Mouse (Mus musculus): ENCODE results near the gene Slc31a1.

Slc31a1 gene

GRCm38 (mm10) chr4:62360088-62360804 lies at the start of gene Slc31a1, which contains the start of gene Fkbp15:
TSS of gene Slc31a1 (plus strand) at chr4:62360727.
TSS of gene Fkbp15 (minus strand) at chr4:62360548.
- DNase-seq = peak; percentile 87 to 93

GRCm38 (mm10) chr4:62312821-62313220 lies 47.7 kb upstream of the Slc31a1 start:
- DNase-seq = no peak

- no peak for DNase-seq
Observed at GRCm38 (mm10) chr4:62313641-62314211, 46.8 kb upstream of the Slc31a1 start.

DNA sequence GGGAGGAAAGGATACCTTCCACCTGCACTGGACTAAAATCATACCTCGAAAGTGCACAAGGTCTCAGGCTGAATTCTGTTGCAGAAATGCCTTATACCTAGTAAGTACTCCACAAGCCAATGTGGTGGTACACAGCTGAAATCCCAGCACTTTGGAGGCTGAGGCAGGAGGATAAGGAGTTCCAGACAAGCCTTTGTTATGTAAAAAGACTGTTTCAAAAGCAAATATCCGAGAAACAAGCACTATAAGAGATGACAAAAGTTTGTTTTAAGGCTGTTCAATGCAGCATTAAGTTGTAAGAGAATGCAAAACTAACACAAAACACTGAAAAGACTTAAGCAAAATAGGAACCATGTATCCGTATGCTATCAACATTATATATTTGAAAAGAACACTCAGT lies 46.0 kb upstream of the Slc31a1 start:
- no peak for DNase-seq

- DNase-seq = no peak
Observed at GRCm38 (mm10) chr4:62316456-62316855, 44.1 kb upstream of the Slc31a1 start.

DNA sequence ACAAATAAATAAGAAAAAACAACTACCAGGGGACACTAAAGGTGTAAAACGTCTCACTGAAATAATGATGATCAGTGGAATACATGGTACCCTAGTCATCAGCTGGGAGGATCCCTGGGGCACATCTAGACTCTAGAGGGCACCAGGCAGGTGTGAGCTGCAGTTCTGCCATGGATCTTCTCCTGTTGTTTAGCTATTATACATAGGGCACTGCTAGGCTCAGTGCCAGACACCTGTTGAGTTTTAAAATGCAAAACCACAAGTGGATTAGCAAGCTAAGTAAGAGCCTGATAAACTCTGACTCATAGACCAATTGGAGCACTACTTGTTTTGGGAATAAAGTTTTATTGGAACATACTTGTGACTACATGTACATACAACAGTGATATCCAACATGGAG lies 42.2 kb upstream of the Slc31a1 start:
- no peak for DNase-seq

GRCm38 (mm10) chr4:62322684-62323083 lies 37.8 kb upstream of the Slc31a1 start:
- DNase-seq = peak in 1 of 2 experiments; percentile 26

GRCm38 (mm10) chr4:62326111-62326510 lies 34.4 kb upstream of the Slc31a1 start:
- DNase-seq = no peak

- no peak for DNase-seq
Observed at GRCm38 (mm10) chr4:62328941-62329660, 31.4 kb upstream of the Slc31a1 start.

DNA sequence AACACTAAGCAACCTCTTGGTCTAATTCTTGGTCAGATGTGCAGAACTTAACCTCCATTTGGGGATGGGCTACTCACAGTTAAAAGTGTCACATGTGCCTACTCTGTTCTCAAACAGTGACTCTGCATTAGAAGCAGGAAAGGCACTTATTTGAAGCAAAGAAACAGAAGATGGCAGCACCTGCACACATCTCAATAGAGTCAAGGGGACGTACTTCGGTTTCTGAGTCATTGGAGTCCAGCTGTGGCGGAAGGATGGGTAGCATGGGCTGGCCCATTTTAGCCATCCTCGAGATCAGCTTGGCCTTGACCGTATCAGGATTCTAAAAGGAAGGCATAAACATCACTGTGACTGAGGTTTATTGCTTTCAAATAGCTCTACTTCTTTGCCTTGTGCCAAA lies 28.6 kb upstream of the Slc31a1 start:
- no peak for DNase-seq

DNA sequence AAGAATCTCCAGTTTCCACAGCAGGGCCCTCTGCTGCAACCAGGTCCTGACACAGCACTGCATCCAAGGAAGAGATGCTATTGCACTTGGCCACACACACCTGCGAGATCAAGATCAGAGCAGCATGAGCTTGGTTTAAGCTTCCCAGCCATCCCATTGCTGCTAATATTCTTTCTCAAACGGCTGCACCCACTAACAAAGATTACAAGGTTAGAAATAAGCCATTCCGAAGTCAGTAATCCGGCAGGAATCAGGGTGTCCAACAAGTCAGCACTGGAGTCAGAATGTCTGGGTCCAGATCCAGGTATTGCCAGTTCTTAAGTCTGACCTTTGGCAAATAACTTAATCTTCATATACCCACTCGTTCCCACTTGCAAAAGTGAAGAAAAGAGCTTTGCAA lies 22.0 kb upstream of the Slc31a1 start:
- no peak for DNase-seq

DNA sequence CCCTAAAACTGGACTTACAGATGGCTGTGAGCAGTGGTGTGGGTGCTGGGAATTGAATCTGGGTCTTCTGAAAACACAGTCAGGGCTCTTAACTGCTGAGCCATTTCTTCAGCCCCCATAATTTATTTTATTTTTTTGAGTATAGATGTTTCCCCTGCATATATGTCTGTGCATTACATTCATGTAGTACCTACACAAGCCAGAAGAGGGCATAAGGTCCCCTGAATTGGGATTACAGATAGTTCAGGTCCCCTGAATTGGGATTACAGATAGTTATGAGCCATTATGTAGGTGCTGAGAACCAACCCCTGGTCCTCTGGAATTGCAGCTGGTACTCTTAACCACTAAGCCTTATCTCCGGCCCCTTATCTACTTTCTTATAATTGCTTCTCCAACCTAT lies 16.5 kb upstream of the Slc31a1 start:
- no peak for DNase-seq

DNA sequence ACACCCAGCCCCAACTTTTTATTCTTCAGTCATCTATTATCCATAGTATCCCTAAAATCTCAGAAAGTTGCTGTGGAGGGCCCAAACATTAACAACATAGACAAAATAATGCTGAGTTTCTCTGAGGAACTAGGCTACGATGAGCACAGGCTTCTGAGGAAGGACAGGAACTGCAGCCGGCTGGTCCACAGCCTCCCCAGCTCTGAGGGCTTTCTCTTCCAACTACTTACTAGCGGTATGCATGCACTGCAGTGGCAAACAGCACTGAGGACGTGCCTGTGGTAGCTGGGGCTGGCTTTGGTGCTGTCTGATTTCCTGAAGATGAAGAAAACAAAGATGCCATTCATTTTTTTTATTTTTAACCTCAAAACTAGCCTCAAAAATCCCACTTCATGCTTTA lies 14.7 kb upstream of the Slc31a1 start:
- peak; percentile 27 to 34 for DNase-seq

DNA sequence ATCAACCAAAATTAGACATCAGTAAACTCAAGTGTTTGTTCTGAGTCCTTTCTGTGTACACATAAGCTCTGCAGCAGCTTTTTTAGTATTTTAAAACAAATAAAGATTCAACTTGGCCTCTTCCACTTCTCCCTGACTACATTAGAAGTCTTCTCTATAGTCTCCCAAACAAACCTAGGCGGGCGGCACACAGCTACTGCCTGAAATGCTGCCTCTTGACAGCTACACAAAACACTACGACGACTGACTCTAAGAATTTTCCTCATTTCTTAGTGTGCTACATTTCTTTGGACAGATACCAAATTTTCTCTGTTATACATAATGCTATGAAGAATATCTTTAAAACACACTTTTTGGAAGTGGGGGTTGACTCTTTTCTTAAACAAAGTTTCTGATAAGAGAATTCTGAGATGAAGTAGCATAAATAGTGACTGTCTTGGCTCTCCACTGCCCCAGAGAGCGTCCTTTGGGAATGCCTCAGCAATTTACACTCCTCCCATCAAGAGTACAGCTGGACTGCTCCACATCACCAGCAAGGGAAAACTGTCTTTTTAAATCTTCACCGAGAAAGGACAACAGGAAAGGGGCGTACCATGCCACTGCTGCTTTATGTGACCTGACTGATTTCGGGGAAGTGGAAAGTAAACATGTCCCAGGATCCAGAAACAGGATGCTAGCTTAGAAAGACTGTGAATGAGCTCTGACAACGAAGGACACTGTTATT lies 12.8 kb upstream of the Slc31a1 start:
- DNase-seq = no peak

DNA sequence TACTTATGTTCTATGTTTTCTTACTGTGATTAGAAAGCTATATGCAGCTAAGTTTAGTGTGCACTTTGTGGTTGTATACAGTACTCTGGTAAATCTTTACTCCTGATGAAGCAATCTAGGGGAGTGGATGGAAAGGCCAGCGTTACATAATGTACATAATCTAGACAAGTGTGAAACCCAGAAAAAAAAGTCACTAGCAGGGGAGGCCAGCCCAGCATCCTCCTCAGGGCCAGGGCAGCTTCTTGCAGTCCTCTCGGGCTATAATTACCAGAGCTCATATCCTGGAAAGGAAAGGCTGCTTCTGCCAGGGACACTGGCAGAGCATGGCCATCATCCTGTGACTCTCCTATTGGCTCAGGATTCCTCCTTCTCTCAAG lies 12.2 kb upstream of the Slc31a1 start:
- DNase-seq = no peak

GRCm38 (mm10) chr4:62349371-62349770 lies 11.2 kb upstream of the Slc31a1 start:
- DNase-seq = no peak

DNA sequence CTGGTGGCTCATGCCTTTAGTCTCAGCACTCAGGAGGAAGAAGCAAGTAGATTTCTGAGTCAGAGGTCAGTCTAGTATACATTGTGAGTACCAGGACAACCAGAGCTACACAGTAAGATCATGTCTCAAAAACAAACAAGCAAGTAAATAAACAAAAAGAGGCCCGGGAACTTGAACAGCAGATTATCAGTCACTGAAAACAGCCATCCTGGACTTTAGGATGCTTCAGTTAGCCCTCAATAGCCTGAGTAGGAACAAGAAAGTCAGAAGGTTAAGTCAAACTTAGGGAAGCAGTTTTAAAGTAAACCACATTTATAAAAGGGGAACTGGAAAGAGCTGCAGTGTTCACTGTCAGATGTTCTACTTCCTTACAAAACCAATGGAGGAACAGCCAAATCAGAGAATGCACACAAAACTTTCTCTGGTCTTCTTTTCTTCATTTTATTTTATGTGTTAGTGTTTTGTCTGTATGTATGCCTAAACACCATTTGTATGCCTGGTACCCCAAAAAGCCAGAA lies 2.8 kb upstream of the Slc31a1 start:
- no peak for DNase-seq

DNA sequence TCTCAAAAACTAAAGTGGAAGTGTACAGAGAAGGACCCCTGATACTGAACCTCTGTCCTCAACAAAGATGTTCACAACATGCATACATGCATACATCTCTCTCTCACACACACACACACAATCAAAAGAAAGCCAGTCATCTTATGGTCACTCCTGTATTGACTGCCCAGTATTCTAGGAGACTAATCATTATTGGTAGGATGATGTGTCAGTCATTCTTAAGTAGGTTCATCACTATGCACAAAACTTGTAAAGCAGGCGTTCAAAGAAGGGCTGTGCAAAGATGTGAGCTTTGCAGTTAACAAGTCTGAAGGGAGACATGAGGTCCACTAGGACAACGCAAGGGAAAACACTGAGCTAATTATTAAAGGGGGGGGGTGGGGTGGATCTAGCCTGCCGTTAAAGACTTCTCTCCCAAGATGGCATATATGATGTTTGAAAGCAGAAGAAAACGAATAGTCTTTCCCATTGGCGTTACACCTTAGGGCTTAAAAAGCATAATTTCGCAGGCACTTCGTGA lies 1.2 kb upstream of the Slc31a1 start:
- no peak for DNase-seq

GRCm38 (mm10) chr4:62360805-62361455 lies 403 bp downstream of the Slc31a1 start:
- DNase-seq = no peak

- DNase-seq = no peak
Observed at GRCm38 (mm10) chr4:62361571-62361970, 1.0 kb downstream of the Slc31a1 start.

DNA sequence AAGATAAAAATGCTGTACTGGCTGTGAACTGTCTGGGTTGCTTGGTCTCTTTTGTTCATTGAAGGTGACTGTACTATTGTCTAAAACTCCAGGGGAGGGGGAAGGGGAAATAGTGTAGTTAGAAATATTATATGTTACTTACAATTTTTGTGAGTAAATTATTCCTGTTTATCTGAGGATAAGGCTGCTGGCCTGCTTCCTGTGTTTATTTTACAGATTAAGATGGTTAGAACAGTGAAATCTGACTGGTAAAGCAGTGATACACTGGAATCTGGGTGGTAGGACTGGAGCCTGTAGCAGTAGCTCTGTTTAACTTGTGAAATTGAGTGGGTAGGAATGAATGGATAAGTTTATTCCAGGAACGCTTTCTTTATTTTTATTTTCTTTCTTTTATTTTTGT lies 1.5 kb downstream of the Slc31a1 start:
- DNase-seq = no peak

DNA sequence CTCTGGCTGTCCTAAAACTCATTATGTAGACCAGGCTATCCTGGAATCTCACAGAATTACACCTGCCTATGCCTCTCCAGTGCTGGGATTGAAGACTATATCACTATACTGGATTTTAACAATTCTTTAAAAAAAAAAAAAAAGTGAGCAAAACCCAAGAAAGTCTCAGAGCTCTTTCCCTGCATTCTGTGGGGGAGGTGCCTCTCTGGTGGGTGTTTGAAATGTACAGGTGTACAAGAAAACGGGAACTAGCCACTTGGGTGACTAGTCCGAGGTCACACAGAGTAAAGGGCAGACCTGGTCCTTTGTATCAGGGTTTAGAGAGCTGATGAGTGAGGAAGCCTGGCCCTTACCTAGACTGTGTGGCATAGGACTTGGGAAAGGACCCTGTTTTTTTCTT lies 1.9 kb downstream of the Slc31a1 start:
- no peak for DNase-seq

Measured in spleen, adult 18-20 months (tissue).